Mouse (Mus musculus) liver, embryonic 15.5 days (tissue): Measurements from ENCODE around the gene Polr2a. TPM values are rescaled to one million over a fixed set of nuclear protein-coding genes. Genes with fewer than 3 reads are reported as not detected.
A peak's percentile ranks its signal among the peaks of the same experiment; 100 is the strongest.

ENCODE experiments used
- ATAC-seq: fragments of 200-750 bp; cut with Nextera tagmentation; 2 replicates; pipeline ENCODE4 v1.8.0; 2017; ENCODE audit warnings: moderate number of reproducible peaks, mild to moderate bottlenecking, moderate library complexity; ENCODE audit not compliant: insufficient read depth
- H3K27ac ChIP-seq: fragments of 300-500 bp; sonication (generic); replicated peaks from 2 replicates; pipeline ENCODE4 v1.5.1; 2015; ENCODE audit warnings: mild to moderate bottlenecking, inconsistent platforms
- H3K27me3 ChIP-seq: fragments of 300-500 bp; sonication (generic); 2 replicates; pipeline ENCODE4 v1.6.1; 2015; ENCODE audit warnings: mild to moderate bottlenecking, inconsistent platforms
- H3K36me3 ChIP-seq: fragments of 300-500 bp; sonication (generic); replicated peaks from 2 replicates; pipeline ENCODE4 v1.6.1; 2015; ENCODE audit warnings: moderate library complexity, mild to moderate bottlenecking, inconsistent platforms
- H3K4me1 ChIP-seq: fragments of 300-500 bp; sonication (generic); replicated peaks from 2 replicates; pipeline ENCODE4 v1.6.1; 2015; ENCODE audit warnings: inconsistent platforms
- H3K4me2 ChIP-seq: fragments of 300-500 bp; sonication (generic); 2 replicates; pipeline ENCODE4 v1.6.1; 2015; ENCODE audit warnings: moderate library complexity, mild to moderate bottlenecking, inconsistent platforms
- H3K4me3 ChIP-seq: fragments of 300-500 bp; sonication (generic); replicated peaks from 2 replicates; pipeline ENCODE4 v1.5.1; 2015; ENCODE audit warnings: mild to moderate bottlenecking, inconsistent platforms
- H3K9ac ChIP-seq: fragments of 300-500 bp; sonication (generic); 2 replicates; pipeline ENCODE4 v1.6.1; 2015; ENCODE audit warnings: moderate library complexity, mild to moderate bottlenecking, inconsistent platforms
- H3K9me3 ChIP-seq: fragments of 300-500 bp; sonication (generic); replicated peaks from 2 replicates; pipeline ENCODE4 v1.6.1; 2016; ENCODE audit warnings: inconsistent platforms
- WGBS: fragments of 180-500 bp; shearing (Covaris S2); methylation state at CpG from one replicate; pipeline ENCODE4 v1.1.7; 2015; ENCODE audit warnings: mixed read lengths; ENCODE audit not compliant: insufficient replicate concordance; 5-methylcytosine and 5-hydroxymethylcytosine counted together
- polyA plus RNA-seq: library from polyadenylated mRNA; unstranded; fragments of >200 nt; fragmentation: Nextera tagmentation; extraction: Ambion mirVana; gene quantifications from 2 replicates; pipeline ENCODE4 v1.2.1, GENCODE M21; 2015

The Polr2a gene
- polyA plus RNA-seq, 1 experiment from 2014 or later, result 10.2 TPM

DNA sequence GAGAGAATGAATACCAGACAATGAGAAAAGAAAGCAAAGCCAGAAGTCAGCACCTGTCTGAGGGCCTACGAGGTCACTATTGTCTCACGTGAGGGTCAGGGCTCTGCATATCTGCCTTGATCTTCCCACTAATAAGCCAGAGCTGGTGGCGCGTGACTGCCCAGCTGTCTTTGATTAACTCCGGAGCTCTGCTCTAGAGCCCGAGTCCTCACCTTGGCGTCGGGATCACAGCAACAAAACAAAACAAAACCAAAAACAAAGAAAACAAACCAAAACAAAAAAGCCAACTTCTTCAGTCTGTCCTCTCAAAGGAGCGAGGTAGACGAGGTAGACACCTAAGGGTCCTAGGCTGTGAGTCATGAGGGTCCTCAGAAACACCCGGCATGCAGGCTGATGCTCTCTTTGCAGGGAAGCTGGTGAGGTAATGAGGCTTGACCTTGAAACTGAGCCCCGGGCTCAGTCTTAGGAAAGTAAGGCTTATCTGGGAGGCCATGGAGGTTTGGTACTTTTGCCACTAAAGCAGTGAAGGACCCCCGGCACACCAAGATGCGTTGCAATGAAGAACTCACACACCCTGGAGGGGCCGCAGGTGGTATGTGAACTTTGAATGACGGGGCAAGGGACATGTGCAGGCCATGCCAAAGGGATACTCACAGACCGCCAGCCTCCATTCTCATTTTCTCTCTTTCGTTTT is 43.7 kb downstream of the Polr2a start:
- Histone ChIP-seq H3K4me3 (no peak overlapping the region), H3K9me3 (no peaks in the 10 kb centered on the region), H3K4me1 (peaks cover 53% of the 10 kb centered on the region), H3K27me3 (no peaks in the 10 kb centered on the region), H3K36me3 (no peaks in the 10 kb centered on the region), H3K4me2 (no peak overlapping the region), H3K27ac (no peak overlapping the region), H3K9ac (no peak overlapping the region)
- no peak for ATAC-seq
- WGBS, result 81% methylated on average over 18 of the region's 18 CpGs

DNA sequence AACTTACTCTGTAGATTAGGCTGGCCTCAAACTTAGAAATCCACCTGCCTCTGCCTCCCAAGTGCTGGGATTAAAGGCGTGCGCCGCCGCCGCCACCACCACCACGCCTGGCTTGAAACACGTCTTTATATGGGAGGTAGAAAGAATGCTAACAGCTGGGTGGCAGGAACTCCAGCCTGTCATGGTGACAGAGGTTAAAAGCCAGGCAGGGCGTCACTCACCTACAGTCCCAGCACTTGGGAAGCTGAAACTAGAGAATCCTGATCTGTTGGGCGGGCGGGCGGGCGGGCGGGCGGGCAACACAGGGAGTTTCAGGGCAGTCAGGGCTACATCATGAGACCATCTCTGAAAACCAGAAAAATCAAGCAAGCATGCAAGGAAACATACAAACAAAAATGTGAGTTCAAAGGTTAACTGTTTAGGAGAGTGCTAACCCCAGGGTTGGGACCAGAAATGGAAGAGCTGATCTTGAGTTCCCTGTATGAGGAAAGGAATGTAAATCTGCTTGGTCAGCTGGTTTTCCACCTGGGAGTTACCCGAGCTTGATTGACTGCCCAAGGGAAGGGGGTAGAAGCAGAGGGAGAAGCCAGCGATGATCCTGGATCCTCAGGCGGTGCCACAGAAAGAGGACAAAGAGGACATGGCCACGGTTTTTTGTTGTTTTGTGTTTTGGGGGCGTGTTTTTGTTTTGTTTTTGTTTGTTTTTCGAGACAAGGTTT is 45.3 kb downstream of the Polr2a start:
- Histone ChIP-seq H3K36me3 (no peaks in the 10 kb centered on the region), H3K4me2 (no peak overlapping the region), H3K4me1 (peaks cover 48% of the 10 kb centered on the region), H3K9ac (no peak overlapping the region), H3K27me3 (no peaks in the 10 kb centered on the region), H3K27ac (no peak overlapping the region), H3K4me3 (no peak overlapping the region), H3K9me3 (no peaks in the 10 kb centered on the region)
- WGBS, result 79% methylated on average over 20 of the region's 20 CpGs
- ATAC-seq, result no peak

DNA sequence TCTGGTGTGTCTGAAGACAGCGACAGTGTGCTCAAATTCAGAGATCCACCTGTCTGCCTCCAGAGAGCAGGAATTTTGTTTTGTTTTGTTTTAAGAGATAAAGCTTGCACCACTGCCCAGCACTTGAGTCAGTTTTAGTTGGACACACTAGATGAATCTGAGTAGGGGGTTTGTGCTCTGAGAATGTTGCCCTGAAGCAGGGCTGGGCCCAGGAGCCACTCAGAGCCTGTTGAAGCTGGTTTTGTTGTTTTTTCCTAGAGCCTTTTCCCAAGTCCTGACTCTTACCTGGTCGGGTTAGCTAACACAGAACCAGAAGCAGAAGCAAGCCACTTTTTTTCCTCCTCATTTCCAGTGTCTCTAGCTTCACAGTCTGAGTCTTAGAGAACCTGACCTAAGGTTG is 47.4 kb downstream of the Polr2a start:
- H3K4me2 ChIP-seq, result no peak overlapping the region
- no peaks in the 10 kb centered on the region for H3K36me3 ChIP-seq
- no peak for ATAC-seq
- no peak overlapping the region for H3K27ac ChIP-seq
- no peak overlapping the region for H3K4me3 ChIP-seq
- peaks cover 38% of the 10 kb centered on the region for H3K4me1 ChIP-seq
- H3K9ac ChIP-seq, result no peak overlapping the region
- H3K9me3 ChIP-seq, result no peaks in the 10 kb centered on the region
- H3K27me3 ChIP-seq, result no peaks in the 10 kb centered on the region
- WGBS, result 73% methylated on average over 2 of the region's 2 CpGs

DNA sequence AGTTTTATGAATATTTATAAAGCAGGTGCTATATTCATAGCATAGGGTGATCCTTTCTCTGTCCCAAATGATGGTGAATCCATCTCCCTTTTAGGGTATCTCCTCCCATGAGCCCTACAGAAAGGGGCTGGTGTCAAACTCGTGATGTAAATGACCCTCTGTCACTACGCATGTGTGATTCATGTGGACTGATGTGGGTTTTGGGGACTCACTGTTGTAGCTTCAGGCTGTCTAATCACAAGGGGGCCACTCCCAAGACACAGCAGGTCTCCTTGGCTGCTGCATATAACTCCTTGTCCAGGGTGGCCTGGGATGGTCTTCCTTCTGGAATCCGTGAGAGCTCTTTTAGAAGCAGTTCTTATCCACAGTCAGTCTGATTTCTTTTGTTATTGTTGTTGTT is 48.0 kb downstream of the Polr2a start:
- peak overlapping the region; percentile 38; the same call in 1 of the 2 replicates for H3K27ac ChIP-seq
- H3K9me3 ChIP-seq, result no peaks in the 10 kb centered on the region
- no peaks in the 10 kb centered on the region for H3K27me3 ChIP-seq
- no peak overlapping the region for H3K9ac ChIP-seq
- no peak overlapping the region for H3K4me2 ChIP-seq
- H3K36me3 ChIP-seq, result no peaks in the 10 kb centered on the region
- no peak for ATAC-seq
- H3K4me1 ChIP-seq, result peaks cover 36% of the 10 kb centered on the region
- 60% methylated on average over 3 of the region's 3 CpGs for WGBS
- H3K4me3 ChIP-seq, result no peak overlapping the region

DNA sequence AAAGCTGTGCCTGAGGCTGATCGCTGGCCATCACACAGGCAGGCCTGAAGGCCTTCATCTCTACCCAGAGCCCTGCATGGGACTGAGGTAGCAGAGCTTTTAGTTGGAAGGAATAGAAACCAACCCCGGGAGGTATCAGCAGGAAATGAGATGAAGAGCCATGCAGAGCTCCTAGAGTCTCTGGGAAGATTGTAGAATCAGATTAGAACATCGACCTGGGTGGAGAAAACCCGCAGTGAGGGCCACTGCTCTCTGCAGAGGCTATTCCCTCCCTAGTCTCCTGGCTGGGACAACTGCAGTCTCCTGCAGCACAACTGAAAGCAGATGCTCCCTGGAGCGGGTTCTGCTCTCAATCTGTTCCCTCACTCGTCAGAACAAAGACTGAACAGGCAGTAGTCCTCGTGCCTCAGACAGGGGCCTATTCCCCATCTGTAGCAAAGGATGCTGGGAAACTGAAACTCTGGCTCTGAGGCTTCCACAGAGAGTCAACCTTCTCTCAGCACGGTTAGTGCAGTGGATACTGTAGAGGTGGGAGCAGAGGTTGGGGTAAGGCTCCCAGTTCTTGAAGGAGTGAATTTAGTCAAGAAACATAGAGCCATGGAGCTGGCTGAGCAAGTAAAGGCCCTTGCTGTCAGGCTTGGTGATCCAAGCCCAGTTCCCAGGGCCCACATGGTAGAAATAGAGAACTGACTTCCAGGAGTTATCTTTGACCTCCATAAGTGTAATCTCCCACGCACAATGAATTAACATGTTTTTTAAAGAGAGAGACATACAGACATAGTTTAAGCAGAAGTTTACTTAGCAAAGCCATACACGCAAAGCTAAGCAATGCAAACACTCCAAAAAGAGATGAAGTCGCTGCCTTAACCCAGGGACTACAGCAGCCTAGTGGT is 48.6 kb downstream of the Polr2a start:
- H3K36me3 ChIP-seq, result no peaks in the 10 kb centered on the region
- peak; percentile 51; the same call in 1 of the 2 replicates for ATAC-seq
- no peak overlapping the region for H3K9ac ChIP-seq
- no peak overlapping the region for H3K4me3 ChIP-seq
- no peak overlapping the region for H3K4me2 ChIP-seq
- peak overlapping the region; percentile 38 for H3K27ac ChIP-seq
- peaks cover 34% of the 10 kb centered on the region for H3K4me1 ChIP-seq
- 43% methylated on average over 11 of the region's 11 CpGs for WGBS
- H3K9me3 ChIP-seq, result no peaks in the 10 kb centered on the region
- no peaks in the 10 kb centered on the region for H3K27me3 ChIP-seq

DNA sequence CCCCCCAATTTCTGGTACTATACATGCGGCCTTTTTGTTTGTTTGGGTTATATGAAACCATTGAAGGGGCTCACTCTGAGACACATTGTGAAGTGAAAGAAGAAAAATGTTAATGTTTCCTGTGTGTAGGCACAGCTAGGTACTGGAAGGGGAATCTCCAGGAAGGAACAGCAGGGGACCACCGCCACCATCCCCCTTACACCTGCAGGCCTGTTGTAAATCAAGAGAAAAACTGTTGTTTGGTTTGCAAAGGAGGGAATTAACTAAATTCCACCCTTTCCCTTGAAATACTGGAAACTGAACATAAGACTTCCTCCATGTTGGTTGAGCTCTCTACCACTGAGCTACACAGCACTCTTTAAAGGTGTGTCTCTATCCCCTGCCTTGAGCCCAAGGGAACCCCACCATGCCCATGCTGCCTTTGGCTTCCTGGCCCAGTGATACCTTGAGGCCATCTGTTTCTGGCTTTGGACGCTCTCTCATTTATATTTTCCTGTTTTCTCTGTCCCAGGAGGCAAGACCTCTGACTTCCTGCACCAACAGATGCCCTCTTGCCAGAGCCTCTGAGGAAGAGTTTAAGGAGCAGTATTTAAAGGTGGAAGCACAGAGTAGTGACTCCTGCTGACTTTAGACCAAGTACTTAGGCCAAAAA is 49.7 kb downstream of the Polr2a start:
- Histone ChIP-seq H3K4me2 (no peak overlapping the region), H3K4me3 (no peak overlapping the region), H3K9ac (no peak overlapping the region), H3K27ac (no peak overlapping the region), H3K36me3 (no peaks in the 10 kb centered on the region), H3K27me3 (no peaks in the 10 kb centered on the region), H3K4me1 (peaks cover 36% of the 10 kb centered on the region), H3K9me3 (no peaks in the 10 kb centered on the region)
- no peak for ATAC-seq
- WGBS, result 74% methylated on average over 3 of the region's 3 CpGs

DNA sequence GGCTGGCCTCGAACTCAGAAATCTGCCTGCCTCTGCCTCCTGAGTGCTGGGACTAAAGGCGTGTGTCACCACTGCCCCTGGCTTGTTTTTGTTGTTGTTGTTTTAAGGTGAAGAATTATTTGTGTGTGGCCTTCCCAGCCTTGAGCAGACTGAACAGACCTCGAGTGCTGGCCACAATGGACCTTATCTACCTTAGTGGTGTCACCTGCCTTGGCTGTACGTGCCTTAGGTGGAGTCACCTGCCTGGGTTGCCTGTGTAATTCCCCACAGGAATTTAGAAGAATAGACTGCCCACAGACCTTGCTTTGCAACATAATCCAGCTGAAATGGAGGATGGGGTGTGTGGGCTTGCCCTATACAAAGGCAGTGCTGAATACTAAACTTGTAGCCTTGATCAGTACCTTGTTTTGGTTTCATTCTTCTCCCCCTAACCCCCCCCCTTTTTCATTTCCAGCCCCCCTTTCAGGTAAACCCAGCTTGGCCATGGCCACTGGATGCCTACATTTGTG is 50.5 kb downstream of the Polr2a start:
- H3K9me3 ChIP-seq, result no peaks in the 10 kb centered on the region
- H3K4me3 ChIP-seq, result no peak overlapping the region
- no peaks in the 10 kb centered on the region for H3K27me3 ChIP-seq
- H3K36me3 ChIP-seq, result no peaks in the 10 kb centered on the region
- no peak for ATAC-seq
- H3K4me1 ChIP-seq, result peaks cover 36% of the 10 kb centered on the region
- H3K4me2 ChIP-seq, result no peak overlapping the region
- H3K9ac ChIP-seq, result no peak overlapping the region
- no peak overlapping the region for H3K27ac ChIP-seq
- 71% methylated on average over 4 of the region's 4 CpGs for WGBS

DNA sequence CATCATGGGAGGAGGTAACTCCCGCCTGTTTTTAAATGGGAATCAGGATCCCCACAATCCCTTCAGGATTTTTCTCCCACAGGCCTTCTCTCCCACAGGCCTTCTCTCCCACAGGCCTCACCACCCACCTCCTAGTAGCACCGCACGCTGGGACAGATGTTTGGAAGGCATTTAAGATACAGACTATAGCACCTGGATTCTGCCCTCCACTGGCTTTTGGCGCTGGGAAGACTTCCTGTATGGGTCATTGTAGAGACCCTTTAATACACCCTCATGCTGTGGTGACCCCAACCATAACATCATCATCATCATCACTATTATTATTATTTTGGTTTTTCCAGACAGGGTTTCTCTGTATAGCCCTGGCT is 51.0 kb downstream of the Polr2a start:
- WGBS, result 82% methylated on average over 4 of the region's 4 CpGs
- Histone ChIP-seq H3K27me3 (no peaks in the 10 kb centered on the region), H3K36me3 (no peaks in the 10 kb centered on the region), H3K4me3 (no peak overlapping the region), H3K4me2 (no peak overlapping the region), H3K27ac (no peak overlapping the region), H3K9me3 (no peaks in the 10 kb centered on the region), H3K4me1 (peaks cover 36% of the 10 kb centered on the region), H3K9ac (no peak overlapping the region)
- ATAC-seq, result no peak

DNA sequence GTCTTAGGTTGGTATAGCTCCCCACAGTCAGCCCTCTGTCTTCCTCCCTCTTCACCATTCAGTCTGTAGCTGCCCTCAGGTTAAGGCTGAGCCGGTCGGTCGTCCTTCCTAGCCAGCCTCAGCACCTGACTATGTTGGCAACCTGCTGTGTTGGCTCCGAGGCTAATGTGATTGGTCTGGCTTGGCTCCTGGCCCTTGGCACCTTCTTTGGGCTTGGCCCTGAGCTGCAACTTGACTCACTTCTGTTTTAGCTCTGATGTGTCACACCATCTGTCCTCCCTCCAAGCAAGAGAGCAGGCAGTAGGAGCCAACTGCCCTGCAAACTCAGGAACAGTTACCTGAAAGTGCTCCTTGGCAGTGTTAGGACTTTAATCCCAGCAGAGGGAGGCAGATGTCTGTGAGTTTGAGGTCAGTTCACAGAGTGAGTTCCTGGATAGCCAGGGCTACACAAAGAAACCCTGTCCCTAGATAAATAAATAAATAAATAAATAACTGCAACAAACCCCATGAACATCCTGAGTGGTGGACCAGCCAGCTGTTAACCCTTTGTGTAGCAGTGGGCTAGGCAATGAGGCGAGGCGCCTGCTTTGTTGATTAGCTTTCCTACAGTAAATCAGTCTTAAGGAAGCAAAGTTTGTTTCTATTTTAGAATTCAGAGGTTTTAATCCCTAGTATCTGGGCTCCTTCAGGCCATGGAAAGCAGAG is 51.5 kb downstream of the Polr2a start:
- H3K36me3 ChIP-seq, result no peaks in the 10 kb centered on the region
- no peak for ATAC-seq
- WGBS, result 61% methylated on average over 6 of the region's 6 CpGs
- no peak overlapping the region for H3K9ac ChIP-seq
- H3K27me3 ChIP-seq, result no peaks in the 10 kb centered on the region
- no peak overlapping the region for H3K4me3 ChIP-seq
- H3K4me1 ChIP-seq, result peaks cover 36% of the 10 kb centered on the region
- H3K4me2 ChIP-seq, result no peak overlapping the region
- H3K27ac ChIP-seq, result no peak overlapping the region
- H3K9me3 ChIP-seq, result no peaks in the 10 kb centered on the region

DNA sequence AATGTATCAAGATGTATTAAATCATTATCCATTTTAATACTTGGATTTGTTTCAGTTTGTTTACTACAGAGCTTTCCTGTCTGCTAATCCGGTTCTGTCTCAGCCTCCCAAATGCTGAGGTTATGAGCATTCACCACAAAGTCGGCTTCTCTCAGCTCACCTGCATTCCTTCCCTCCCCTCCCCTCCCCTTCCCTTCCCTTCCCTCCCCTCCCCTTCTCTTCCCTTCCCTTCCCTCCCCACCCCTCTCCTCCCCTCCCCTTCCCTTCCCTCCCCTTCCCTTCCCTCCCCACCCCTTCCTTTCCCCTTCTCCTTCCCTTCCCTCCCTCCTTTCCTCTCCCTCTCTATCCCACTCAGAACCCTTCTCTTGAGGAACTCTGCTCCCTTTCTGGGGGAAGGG is 53.8 kb downstream of the Polr2a start:
- WGBS, result 39% methylated on average over 2 of the region's 2 CpGs
- no peak overlapping the region for H3K9ac ChIP-seq
- H3K27ac ChIP-seq, result no peak overlapping the region
- H3K4me3 ChIP-seq, result no peak overlapping the region
- H3K4me2 ChIP-seq, result no peak overlapping the region
- H3K27me3 ChIP-seq, result no peaks in the 10 kb centered on the region
- no peak for ATAC-seq
- H3K36me3 ChIP-seq, result no peaks in the 10 kb centered on the region
- H3K9me3 ChIP-seq, result no peaks in the 10 kb centered on the region
- H3K4me1 ChIP-seq, result peaks cover 24% of the 10 kb centered on the region
